Mouse (Mus musculus) retina, adult 2 months (tissue): ENCODE measurements around the gene Cenpn.

Source experiments
- DNase-seq: peaks from one replicate; pipeline ENCODE4 v3.0.0-alpha.2; 2012; ENCODE audit warnings: low read depth, low spot score

The Cenpn gene

GRCm38 (mm10) chr8:116921337-116922059, at the start of gene Cenpn, which contains the start of gene Cmc2:
Gene Cenpn, plus strand, starts transcription at chr8:116921730.
Gene Cmc2, minus strand, starts transcription at chr8:116921455.
- peak; percentile 95 for DNase-seq

DNA sequence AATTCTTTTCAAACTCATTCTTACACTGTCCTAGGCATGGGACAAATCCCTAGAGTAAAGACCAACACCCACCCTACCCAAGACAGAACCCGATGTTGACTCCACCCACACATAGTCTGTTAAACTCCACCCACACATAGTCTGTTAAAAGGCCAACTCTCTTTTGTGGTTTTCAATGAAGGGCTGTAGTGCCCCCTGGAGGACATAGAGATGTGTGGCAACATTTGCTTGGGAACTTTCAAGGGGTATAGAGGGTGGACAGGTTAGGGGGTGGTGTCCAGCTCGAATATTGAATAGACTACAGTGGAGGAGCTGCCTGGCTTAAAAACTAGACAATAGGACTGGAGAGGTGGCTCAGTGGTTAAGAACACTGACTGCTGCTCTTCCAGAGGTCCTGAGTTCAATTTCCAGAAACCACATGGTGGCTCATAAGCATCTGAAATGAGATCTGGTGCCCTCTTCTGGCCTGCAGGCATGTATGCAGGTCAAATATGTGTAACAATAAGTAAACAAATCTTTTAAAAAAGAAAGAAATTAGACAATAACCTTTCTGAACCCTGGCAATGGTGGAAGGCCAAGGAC, 48.7 kb upstream of the Cenpn start:
- DNase-seq, result no peak

- DNase-seq, result no peak
These were observed 47.9 kb upstream of the Cenpn start for GRCm38 (mm10) chr8:116873586-116873985.

GRCm38 (mm10) chr8:116873986-116874385, 47.5 kb upstream of the Cenpn start:
- DNase-seq, result no peak

DNA sequence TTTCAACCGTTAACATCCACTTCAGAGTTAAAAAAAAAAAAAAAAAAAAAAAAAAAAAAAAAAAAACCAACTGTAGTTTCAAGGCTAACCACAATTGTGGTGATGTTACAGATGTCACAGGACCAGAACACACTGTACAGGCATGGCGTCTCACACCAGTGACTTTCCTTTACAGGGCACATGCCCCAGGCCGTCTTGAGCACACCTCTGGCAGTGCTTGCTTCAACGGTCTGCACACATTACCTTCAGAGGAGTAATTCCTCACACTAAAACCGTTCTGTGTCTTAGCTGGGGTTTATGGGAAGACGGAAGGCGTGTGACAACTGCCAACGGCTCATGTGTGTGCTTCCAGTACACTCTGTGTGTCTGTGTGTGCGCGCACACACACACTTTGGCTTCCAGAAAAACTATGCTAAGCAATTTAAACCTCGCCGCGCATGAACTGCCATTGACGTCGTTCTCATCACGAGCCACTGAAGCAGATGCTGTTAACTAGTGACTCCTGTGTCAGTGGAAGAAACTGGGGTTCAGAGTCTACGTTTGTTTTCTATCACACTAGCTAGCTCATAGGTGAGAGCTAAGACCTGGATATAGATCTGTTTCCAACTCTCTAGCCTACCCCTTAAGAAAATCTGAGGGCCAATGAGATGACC, 45.6 kb upstream of the Cenpn start:
- DNase-seq, result no peak

GRCm38 (mm10) chr8:116881396-116881795, 40.1 kb upstream of the Cenpn start:
- DNase-seq, result no peak

- DNase-seq, result no peak
These were observed 33.7 kb upstream of the Cenpn start for GRCm38 (mm10) chr8:116887813-116888212.

- no peak for DNase-seq
These were observed 30.1 kb upstream of the Cenpn start for GRCm38 (mm10) chr8:116891446-116891845.

- DNase-seq, result no peak
These were observed 29.4 kb upstream of the Cenpn start for GRCm38 (mm10) chr8:116892130-116892529.

GRCm38 (mm10) chr8:116892636-116893035, 28.9 kb upstream of the Cenpn start:
- DNase-seq, result no peak

- no peak for DNase-seq
These were observed 27.6 kb upstream of the Cenpn start for GRCm38 (mm10) chr8:116893938-116894337.

- no peak for DNase-seq
These were observed 26.0 kb upstream of the Cenpn start for GRCm38 (mm10) chr8:116895521-116895920.

GRCm38 (mm10) chr8:116904736-116905135, 16.8 kb upstream of the Cenpn start:
- no peak for DNase-seq

GRCm38 (mm10) chr8:116905252-116905651, 16.3 kb upstream of the Cenpn start:
- DNase-seq, result no peak

DNA sequence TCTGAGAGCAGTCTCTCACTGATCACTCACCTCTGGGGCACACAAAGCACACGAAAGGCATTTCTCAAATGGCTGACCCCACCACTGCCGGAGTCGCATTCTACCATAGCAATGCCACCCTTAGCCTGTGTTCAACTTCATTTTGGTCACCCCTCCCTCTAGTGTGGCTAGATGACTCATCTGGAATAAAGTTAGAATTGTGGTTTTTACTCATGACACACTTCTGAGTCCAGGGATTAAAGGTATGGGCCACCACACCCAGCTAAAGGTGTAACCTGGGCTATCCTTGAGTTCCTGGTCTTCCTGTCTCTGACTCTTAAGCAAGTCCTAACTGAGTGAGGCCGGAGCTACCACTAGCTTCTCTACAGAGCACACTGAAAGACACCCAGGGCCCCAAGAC, 15.7 kb upstream of the Cenpn start:
- no peak for DNase-seq

DNA sequence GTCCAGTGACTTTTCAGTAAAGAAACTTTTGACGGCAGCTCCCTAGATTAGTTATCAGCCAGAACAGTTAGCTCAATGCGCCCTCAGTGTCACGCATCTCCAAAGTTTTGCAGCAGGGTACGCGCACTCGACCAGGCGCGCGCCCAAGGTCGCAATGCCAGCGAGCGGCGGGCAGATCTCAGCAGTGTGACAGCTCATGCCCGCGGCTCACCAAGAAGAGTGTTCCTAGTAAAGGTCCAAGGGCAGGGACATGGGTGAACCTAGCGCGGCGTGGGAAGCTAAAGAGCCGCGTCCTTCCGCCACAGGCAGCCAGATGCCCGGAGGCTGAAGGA, 559 bp upstream of the Cenpn start:
- DNase-seq, result no peak

DNA sequence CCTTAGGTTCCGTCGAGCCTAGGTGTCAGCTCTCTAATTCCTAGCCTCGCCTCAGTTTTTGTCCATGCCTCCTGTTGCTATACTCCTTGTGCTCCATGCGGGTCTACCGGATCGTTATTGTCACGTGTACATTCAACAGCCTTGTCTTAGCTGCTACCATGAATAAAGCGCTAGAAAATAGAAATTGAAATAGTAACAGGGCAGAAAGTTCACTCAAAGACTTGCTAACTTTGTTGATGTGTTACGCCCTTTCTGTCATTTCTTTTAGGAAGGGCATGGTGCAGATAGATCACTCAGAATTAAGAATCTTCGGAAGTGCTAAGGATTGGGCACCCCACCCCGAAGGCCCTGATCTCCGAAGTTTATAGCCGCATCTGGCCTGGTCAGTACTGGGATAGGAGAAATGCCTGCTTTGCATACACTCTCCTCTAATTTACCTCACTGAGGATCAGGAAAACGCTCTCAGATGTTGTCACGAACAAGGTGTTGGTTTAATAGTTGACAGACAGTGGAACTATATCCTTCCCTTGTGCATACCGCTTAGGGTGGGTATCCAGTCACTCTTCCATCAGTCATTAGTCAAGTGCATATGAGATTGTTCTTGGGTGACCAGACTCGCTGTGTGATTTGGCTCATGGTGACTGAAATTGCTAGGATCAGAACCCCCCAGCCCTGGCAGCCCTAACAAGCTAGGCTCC, 679 bp downstream of the Cenpn start:
- no peak for DNase-seq

DNA sequence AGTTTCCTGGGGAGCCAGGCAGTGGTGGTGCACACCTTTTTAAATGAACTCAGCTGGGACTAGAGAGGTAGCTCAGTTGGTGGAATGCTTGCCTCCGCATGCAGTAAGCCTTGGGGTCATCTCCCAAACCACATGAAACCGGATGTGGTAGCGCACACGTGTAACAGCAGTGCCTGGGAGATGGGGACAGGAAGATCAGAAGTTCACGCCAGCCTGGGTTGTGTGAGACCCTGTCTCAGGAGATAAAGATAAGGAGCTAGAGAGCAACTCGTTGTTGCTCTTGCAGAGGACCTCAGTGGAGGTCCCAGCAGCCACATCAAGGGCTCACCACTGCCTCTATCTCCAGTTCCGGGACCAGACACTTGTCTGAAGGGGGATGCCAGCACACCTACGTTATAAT, 2.0 kb downstream of the Cenpn start:
- DNase-seq, result no peak

GRCm38 (mm10) chr8:116927880-116928279, 6.3 kb downstream of the Cenpn start:
- no peak for DNase-seq

- DNase-seq, result no peak
These were observed 7.1 kb downstream of the Cenpn start for GRCm38 (mm10) chr8:116928588-116928987.

DNA sequence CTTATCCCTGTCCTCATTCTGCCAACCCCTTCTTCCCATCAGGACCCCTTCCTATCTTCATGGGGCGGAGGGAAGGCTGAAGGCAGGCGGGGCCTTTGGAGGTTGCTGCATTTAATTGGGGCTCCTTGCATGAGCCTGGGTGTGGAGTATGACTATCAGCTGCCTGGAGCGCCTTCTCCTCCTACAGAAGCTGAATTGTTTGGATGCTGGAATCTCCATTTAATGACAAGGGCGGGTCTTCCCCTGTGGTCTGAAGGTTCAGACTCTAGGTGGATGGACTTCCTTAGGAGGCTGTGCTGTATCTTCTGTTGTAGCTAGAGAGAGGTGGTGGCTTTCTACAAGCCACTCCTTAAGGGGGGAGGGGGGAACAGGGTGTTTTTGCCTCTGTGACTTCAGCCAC, 13.4 kb downstream of the Cenpn start:
- DNase-seq, result no peak

DNA sequence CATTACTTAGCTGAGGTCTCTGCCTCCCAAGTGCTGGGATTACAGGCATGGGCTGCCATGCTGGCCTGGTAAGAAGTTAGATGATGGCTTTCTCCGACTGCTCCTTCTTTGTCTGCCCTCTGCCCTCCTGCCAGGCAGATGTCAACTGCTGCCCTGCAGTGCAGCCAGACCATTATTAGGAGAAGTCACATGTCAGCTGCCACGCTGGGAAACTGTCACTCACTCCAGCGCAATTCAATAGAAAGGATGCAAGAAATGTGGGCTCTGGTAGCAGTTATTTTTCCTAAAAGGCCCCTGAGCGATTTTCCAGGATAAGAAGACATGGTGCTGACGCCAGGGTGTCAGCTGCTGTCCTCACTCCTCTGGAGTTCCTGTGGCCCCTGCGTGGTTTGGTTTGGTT, 14.0 kb downstream of the Cenpn start:
- no peak for DNase-seq
